Comparison of ENCODE assay signal across 17 mouse cellular contexts in genomic region chr2:12382650-12383049, GRCm38 (mm10). TPM values are rescaled to one million over a fixed set of nuclear protein-coding genes. Genes with fewer than 3 reads are reported as not detected.
DNase-seq lines count a peak whose midpoint lies in the region; ATAC-seq and TF ChIP-seq lines count a peak whose summit lies in the region.
"Had no signal": no experiment of that assay in that cellular context is flagged by ENCODE, and none has a peak within 500 bp of the region (broad histone marks: within the 10 kb centered on the region; RNA-seq: fewer than 3 reads in every experiment).

No protein-coding gene starts in this region.

- no peaks in the 10 kb centered on the region for H3K27me3 ChIP-seq in heart, embryonic 12.5 days (replicated peaks)
- no peaks in the 10 kb centered on the region for H3K27me3 ChIP-seq in heart, embryonic 16.5 days (ENCODE audit: control insufficient read depth, insufficient read depth, low read length)
- H3K27me3 ChIP-seq in liver, embryonic 15.5 days, result no peaks in the 10 kb centered on the region
- no peaks in the 10 kb centered on the region for H3K27me3 ChIP-seq in intestine, postnatal 0 days (replicated peaks; ENCODE audit: control insufficient read depth, insufficient read depth, low read length)
- no peaks in the 10 kb centered on the region for H3K27me3 ChIP-seq in midbrain, embryonic 10.5 days (ENCODE audit: low read depth, poor library complexity, severe bottlenecking)
- H3K27me3 ChIP-seq: forebrain, embryonic 13.5 days; midbrain, embryonic 13.5 days had no signal

- H3K4me3 ChIP-seq in heart, embryonic 12.5 days, result no peak overlapping the region
- H3K4me3 ChIP-seq in heart, embryonic 16.5 days (ENCODE audit: low read length), result no peak overlapping the region
- no peak overlapping the region for H3K4me3 ChIP-seq in liver, embryonic 15.5 days (replicated peaks)
- H3K4me3 ChIP-seq in intestine, postnatal 0 days (ENCODE audit: low read depth, low read length), result no peak overlapping the region
- H3K4me3 ChIP-seq in midbrain, embryonic 10.5 days, result no peak overlapping the region
- H3K4me3 ChIP-seq: forebrain, embryonic 13.5 days; gastrocnemius, adult 2 months; midbrain, embryonic 13.5 days had no signal

- H3K9me3 ChIP-seq in heart, embryonic 12.5 days (replicated peaks), result no peaks in the 10 kb centered on the region
- H3K9me3 ChIP-seq in heart, embryonic 16.5 days (replicated peaks; ENCODE audit: control insufficient read depth, low read length), result no peaks in the 10 kb centered on the region
- H3K9me3 ChIP-seq in liver, embryonic 15.5 days (replicated peaks), result no peaks in the 10 kb centered on the region
- H3K9me3 ChIP-seq in intestine, postnatal 0 days (ENCODE audit: control insufficient read depth), result no peaks in the 10 kb centered on the region
- no peaks in the 10 kb centered on the region for H3K9me3 ChIP-seq in midbrain, embryonic 10.5 days (replicated peaks)
- H3K9me3 ChIP-seq: forebrain, embryonic 13.5 days; G1E; midbrain, embryonic 13.5 days had no signal

- peaks cover 19% of the 10 kb centered on the region for H3K36me3 ChIP-seq in heart, embryonic 12.5 days
- H3K36me3 ChIP-seq in heart, embryonic 16.5 days (ENCODE audit: control insufficient read depth, insufficient read depth), result 0 out of 2 replicates have a peak, but pooled peaks cover 3% of the 10 kb centered on the region
- peaks cover 28% of the 10 kb centered on the region for H3K36me3 ChIP-seq in liver, embryonic 15.5 days (replicated peaks)
- peaks cover 18% of the 10 kb centered on the region for H3K36me3 ChIP-seq in intestine, postnatal 0 days (ENCODE audit: control insufficient read depth, insufficient read depth)
- H3K36me3 ChIP-seq in midbrain, embryonic 10.5 days, result peaks cover 20% of the 10 kb centered on the region

- H3K27ac ChIP-seq in heart, embryonic 12.5 days (ENCODE audit: poor library complexity, severe bottlenecking), result peak overlapping the region; percentile 42; the same call in 1 of the 2 replicates
- peak overlapping the region; percentile 56 for H3K27ac ChIP-seq in heart, embryonic 16.5 days (ENCODE audit: low read length)
- H3K27ac ChIP-seq in liver, embryonic 15.5 days (replicated peaks), result peak overlapping the region; percentile 14; the same call in 1 of the 2 replicates
- no peak overlapping the region for H3K27ac ChIP-seq in intestine, postnatal 0 days (ENCODE audit: low read depth, low read length)
- no peak overlapping the region for H3K27ac ChIP-seq in midbrain, embryonic 10.5 days (replicated peaks)
- H3K27ac ChIP-seq: forebrain, embryonic 13.5 days; gastrocnemius, adult 2 months; midbrain, embryonic 13.5 days had no signal

- peaks cover 11% of the 10 kb centered on the region for H3K4me1 ChIP-seq in heart, embryonic 12.5 days (replicated peaks)
- no peaks in the 10 kb centered on the region; the same call in none of the 2 replicates for H3K4me1 ChIP-seq in heart, embryonic 16.5 days (ENCODE audit: control insufficient read depth, insufficient read depth, low read length)
- peaks cover 18% of the 10 kb centered on the region for H3K4me1 ChIP-seq in liver, embryonic 15.5 days (replicated peaks)
- H3K4me1 ChIP-seq in intestine, postnatal 0 days (replicated peaks; ENCODE audit: control insufficient read depth, insufficient read depth, low read length), result no peaks in the 10 kb centered on the region
- H3K4me1 ChIP-seq in midbrain, embryonic 10.5 days, result no peaks in the 10 kb centered on the region
- H3K4me1 ChIP-seq: forebrain, embryonic 13.5 days; midbrain, embryonic 13.5 days had no signal

- no peak for DNase-seq in heart, postnatal 25 days (ENCODE audit: low spot score)
- peak; percentile 80 for DNase-seq in 416B (ENCODE audit: low read depth)
- DNase-seq in right cerebral cortex, postnatal 10 days (ENCODE audit: low spot score in 2 of 2), result no peak
- DNase-seq in midbrain, embryonic 10.5 days (ENCODE audit: low spot score), result no peak
- DNase-seq: adrenal gland, postnatal 25 days; cerebellum, postnatal 14 days; gastrocnemius, adult 2 months; kidney, adult 11 months; layer of hippocampus, adult 9-11 months; right cerebral cortex, postnatal 14 days had no signal

- ATAC-seq in heart, embryonic 12.5 days (ENCODE audit: insufficient number of reproducible peaks, low FRiP score), result no peak
- no peak for ATAC-seq in heart, embryonic 16.5 days (replicated peaks; ENCODE audit: extremely low read depth, insufficient read depth, low FRiP score)
- no peak for ATAC-seq in liver, embryonic 15.5 days (ENCODE audit: insufficient read depth)
- ATAC-seq in intestine, postnatal 0 days, result no peak
- ATAC-seq: forebrain, embryonic 13.5 days; midbrain, embryonic 13.5 days had no signal

- intact Hi-C loops in heart, postnatal 25 days (cut with DNase I), result no loop called here

- TF ChIP-seq CTCF in intestine, postnatal 0 days (IDR thresholded peaks at IDR 0.05; ENCODE audit: low read depth), result no peak

- H3K4me2 ChIP-seq in heart, embryonic 12.5 days, result no peak overlapping the region
- no peak overlapping the region for H3K4me2 ChIP-seq in heart, embryonic 16.5 days (ENCODE audit: low read depth, low read length)
- H3K4me2 ChIP-seq in liver, embryonic 15.5 days, result no peak overlapping the region
- H3K4me2 ChIP-seq in intestine, postnatal 0 days (replicated peaks; ENCODE audit: low read depth), result no peak overlapping the region
- H3K4me2 ChIP-seq: forebrain, embryonic 13.5 days; midbrain, embryonic 13.5 days had no signal

- H3K9ac ChIP-seq in heart, embryonic 12.5 days, result no peak overlapping the region
- no peak overlapping the region for H3K9ac ChIP-seq in heart, embryonic 16.5 days (ENCODE audit: low read length)
- no peak overlapping the region for H3K9ac ChIP-seq in liver, embryonic 15.5 days
- H3K9ac ChIP-seq in intestine, postnatal 0 days (ENCODE audit: low read depth, low read length), result no peak overlapping the region
- H3K9ac ChIP-seq: forebrain, embryonic 13.5 days; midbrain, embryonic 13.5 days had no signal

- WGBS in heart, embryonic 12.5 days, result 58% methylated on average over 4 of the region's 4 CpGs
- 62% methylated on average over 4 of the region's 4 CpGs for WGBS in heart, embryonic 16.5 days
- 49% methylated on average over 4 of the region's 4 CpGs for WGBS in liver, embryonic 15.5 days (ENCODE audit: insufficient replicate concordance)
- 73% methylated on average over 4 of the region's 4 CpGs for WGBS in intestine, postnatal 0 days
- 82% methylated on average over 4 of the region's 4 CpGs for WGBS in midbrain, embryonic 10.5 days

RNA-seq across cellular contexts. Expression of gene Mindy3, which starts 36.6 kb away (rescaled TPM):
- 29.4 and 31.7 TPM in 2 replicates for polyA plus RNA-seq in heart, embryonic 12.5 days (2016; fragmentation: Nextera tagmentation; extraction: Ambion mirVana)
- total RNA-seq in heart, postnatal 25 days (2021), result 10 to 100 TPM; 19.0 to 19.1 TPM
- 22.7 and 26.4 TPM in 2 replicates for polyA plus RNA-seq in heart, embryonic 16.5 days (2015; fragmentation: Nextera tagmentation; extraction: Ambion mirVana)
- polyA plus RNA-seq in liver, embryonic 15.5 days (2015; fragmentation: Nextera tagmentation; extraction: Ambion mirVana), result 14.0 and 15.3 TPM in 2 replicates
- polyA plus RNA-seq in intestine, postnatal 0 days (2015; fragmentation: Nextera tagmentation; extraction: Ambion mirVana), result 21.8 and 25.2 TPM in 2 replicates
- polyA plus RNA-seq in midbrain, embryonic 10.5 days (2016; fragmentation: Nextera tagmentation; extraction: Ambion mirVana), result 34.0 and 35.5 TPM in 2 replicates

Comparison
In these comparisons a context has a peak if more than half of its experiments do, and no peak if none do; other contexts are left out.
1. H3K27ac ChIP-seq: peak in heart, embryonic 12.5 days (single experiment), heart, embryonic 16.5 days (single experiment) and liver, embryonic 15.5 days (single experiment); none in intestine, postnatal 0 days (single experiment) and midbrain, embryonic 10.5 days (single experiment).